Mouse (Mus musculus): ENCODE results near the gene Ephb4. TPM values are rescaled to one million over a fixed set of nuclear protein-coding genes. Genes with fewer than 3 reads are reported as not detected.

Gene Ephb4
- polyA plus RNA-seq, 1 experiment from 2014 or later, result 58.9 TPM

- Histone ChIP-seq H3K27ac (peak overlapping the region; percentile 99), H3K9me3 (no peaks in the 10 kb centered on the region), H3K4me1 (peaks cover 71% of the 10 kb centered on the region), H3K4me3 (peak overlapping the region; percentile 97), H3K4me2 (peak overlapping the region; percentile 94), H3K36me3 (peaks cover 4% of the 10 kb centered on the region), H3K9ac (peak overlapping the region; percentile 36), H3K27me3 (no peaks in the 10 kb centered on the region)
- ATAC-seq (ENCODE audit: borderline replicate concordance, extremely low read depth, low FRiP score, low TSS enrichment), result peak; percentile 43
- 1% methylated on average over 33 of the region's 33 CpGs for WGBS
These were observed 1.2 kb upstream of the Ephb4 start for GRCm38 (mm10) chr5:137348482-137349383.

- peak overlapping the region; percentile 97 for H3K4me3 ChIP-seq
- ATAC-seq (ENCODE audit: borderline replicate concordance, extremely low read depth, low FRiP score, low TSS enrichment), result peak; percentile 41; the same call in 1 of the 2 replicates
- WGBS, result under 1% methylated on average over 55 of the region's 55 CpGs
- H3K9me3 ChIP-seq, result no peaks in the 10 kb centered on the region
- H3K27me3 ChIP-seq, result no peaks in the 10 kb centered on the region
- H3K9ac ChIP-seq, result peak overlapping the region; percentile 99
- peaks cover 21% of the 10 kb centered on the region for H3K36me3 ChIP-seq
- H3K4me1 ChIP-seq, result peaks cover 64% of the 10 kb centered on the region
- H3K4me2 ChIP-seq, result peak overlapping the region; percentile 94
- H3K27ac ChIP-seq, result peak overlapping the region; percentile 99
These were observed 522 bp downstream of the Ephb4 start for GRCm38 (mm10) chr5:137350205-137351057.

GRCm38 (mm10) chr5:137351058-137351380 is 1.1 kb downstream of the Ephb4 start:
- H3K4me2 ChIP-seq, result peak overlapping the region; percentile 94
- peak overlapping the region; percentile 99 for H3K9ac ChIP-seq
- 3% methylated on average over 8 of the region's 8 CpGs for WGBS
- no peak for ATAC-seq (ENCODE audit: borderline replicate concordance, extremely low read depth, low FRiP score, low TSS enrichment)
- peaks cover 59% of the 10 kb centered on the region for H3K4me1 ChIP-seq
- H3K9me3 ChIP-seq, result no peaks in the 10 kb centered on the region
- peak overlapping the region; percentile 97 for H3K4me3 ChIP-seq
- H3K36me3 ChIP-seq, result peaks cover 27% of the 10 kb centered on the region
- peak overlapping the region; percentile 99 for H3K27ac ChIP-seq
- H3K27me3 ChIP-seq, result no peaks in the 10 kb centered on the region

- no peak for ATAC-seq (ENCODE audit: borderline replicate concordance, extremely low read depth, low FRiP score, low TSS enrichment)
- H3K4me1 ChIP-seq, result peaks cover 56% of the 10 kb centered on the region
- 1% methylated on average over 4 of the region's 4 CpGs for WGBS
These were observed 1.5 kb downstream of the Ephb4 start for GRCm38 (mm10) chr5:137351394-137351793.

GRCm38 (mm10) chr5:137352011-137352975 is 2.4 kb downstream of the Ephb4 start:
- Histone ChIP-seq H3K4me3 (peak overlapping the region; percentile 97), H3K4me2 (peak overlapping the region; percentile 94), H3K36me3 (peaks cover 37% of the 10 kb centered on the region), H3K27ac (peak overlapping the region; percentile 99), H3K9ac (peak overlapping the region; percentile 99), H3K27me3 (no peaks in the 10 kb centered on the region), H3K4me1 (peaks cover 47% of the 10 kb centered on the region), H3K9me3 (no peaks in the 10 kb centered on the region)
- ATAC-seq (ENCODE audit: borderline replicate concordance, extremely low read depth, low FRiP score, low TSS enrichment), result no peak
- 8% methylated on average over 16 of the region's 16 CpGs for WGBS

More at GRCm38 (mm10) chr5:137351394-137351793, 1.5 kb downstream of the Ephb4 start:
- Histone ChIP-seq H3K9ac (peak overlapping the region; percentile 99), H3K4me2 (peak overlapping the region; percentile 94), H3K4me3 (peak overlapping the region; percentile 97), H3K27me3 (no peaks in the 10 kb centered on the region), H3K27ac (peak overlapping the region; percentile 99), H3K36me3 (peaks cover 30% of the 10 kb centered on the region), H3K9me3 (no peaks in the 10 kb centered on the region)

GRCm38 (mm10) chr5:137354091-137354490 is 4.2 kb downstream of the Ephb4 start:
- Histone ChIP-seq H3K4me3 (no peak overlapping the region), H3K27me3 (no peaks in the 10 kb centered on the region), H3K36me3 (peaks cover 55% of the 10 kb centered on the region), H3K4me1 (peaks cover 30% of the 10 kb centered on the region), H3K9ac (no peak overlapping the region), H3K9me3 (no peaks in the 10 kb centered on the region), H3K27ac (no peak overlapping the region), H3K4me2 (peak overlapping the region; percentile 9; the same call in 1 of the 2 replicates)
- 75% methylated on average over 17 of the region's 17 CpGs for WGBS
- no peak for ATAC-seq (ENCODE audit: borderline replicate concordance, extremely low read depth, low FRiP score, low TSS enrichment)

GRCm38 (mm10) chr5:137358382-137358781 is 8.5 kb downstream of the Ephb4 start:
- Histone ChIP-seq H3K4me1 (peaks cover 10% of the 10 kb centered on the region), H3K4me3 (no peak overlapping the region), H3K27ac (no peak overlapping the region), H3K9me3 (no peaks in the 10 kb centered on the region), H3K36me3 (peaks cover 96% of the 10 kb centered on the region), H3K27me3 (no peaks in the 10 kb centered on the region), H3K9ac (no peak overlapping the region), H3K4me2 (no peak overlapping the region)
- WGBS, result 31% methylated on average over 7 of the region's 7 CpGs
- no peak for ATAC-seq (ENCODE audit: borderline replicate concordance, extremely low read depth, low FRiP score, low TSS enrichment)

- WGBS, result 89% methylated on average over 11 of the region's 11 CpGs
These were observed 19.8 kb downstream of the Ephb4 start for GRCm38 (mm10) chr5:137369665-137370064.

GRCm38 (mm10) chr5:137373371-137373950 is 23.6 kb downstream of the Ephb4 start:
- Histone ChIP-seq H3K27ac (0 out of 2 replicates have a peak overlapping the region, but pooled peaks have one; percentile 37), H3K9me3 (no peaks in the 10 kb centered on the region), H3K9ac (no peak overlapping the region), H3K4me2 (no peak overlapping the region), H3K36me3 (peaks cover 66% of the 10 kb centered on the region), H3K4me3 (no peak overlapping the region), H3K4me1 (peaks cover 39% of the 10 kb centered on the region), H3K27me3 (no peaks in the 10 kb centered on the region)
- WGBS, result 77% methylated on average over 12 of the region's 12 CpGs
- no peak for ATAC-seq (ENCODE audit: borderline replicate concordance, extremely low read depth, low FRiP score, low TSS enrichment)

More at GRCm38 (mm10) chr5:137369665-137370064, 19.8 kb downstream of the Ephb4 start:
- H3K4me2 ChIP-seq, result no peak overlapping the region
- peaks cover 99% of the 10 kb centered on the region for H3K36me3 ChIP-seq
- peaks cover 9% of the 10 kb centered on the region; the same call in 1 of the 2 replicates for H3K4me1 ChIP-seq
- ATAC-seq (ENCODE audit: borderline replicate concordance, extremely low read depth, low FRiP score, low TSS enrichment), result no peak
- H3K9ac ChIP-seq, result no peak overlapping the region
- no peaks in the 10 kb centered on the region for H3K9me3 ChIP-seq
- no peak overlapping the region for H3K27ac ChIP-seq
- no peak overlapping the region for H3K4me3 ChIP-seq
- no peaks in the 10 kb centered on the region for H3K27me3 ChIP-seq

GRCm38 (mm10) chr5:137374521-137375080 is 24.7 kb downstream of the Ephb4 start:
- peak overlapping the region; percentile 58 for H3K27ac ChIP-seq
- no peaks in the 10 kb centered on the region for H3K27me3 ChIP-seq
- H3K9me3 ChIP-seq, result no peaks in the 10 kb centered on the region
- H3K4me3 ChIP-seq, result no peak overlapping the region
- 44% methylated on average over 4 of the region's 4 CpGs for WGBS
- H3K4me1 ChIP-seq, result peaks cover 41% of the 10 kb centered on the region
- 0 out of 2 replicates have a peak, but pooled peaks have one; percentile 19 for ATAC-seq (ENCODE audit: borderline replicate concordance, extremely low read depth, low FRiP score, low TSS enrichment)
- peak overlapping the region; percentile 27; the same call in 1 of the 2 replicates for H3K4me2 ChIP-seq
- peaks cover 54% of the 10 kb centered on the region for H3K36me3 ChIP-seq
- H3K9ac ChIP-seq, result no peak overlapping the region
